Mouse (Mus musculus) MEL (cell line): ENCODE results near the gene Prpf8. TPM values are rescaled to one million over a fixed set of nuclear protein-coding genes. Genes with fewer than 3 reads are reported as not detected.
A peak's percentile ranks its signal among the peaks of the same experiment; 100 is the strongest.

Experiments used
- DNase-seq: peaks from one replicate; pipeline ENCODE4 v3.0.0; 2011; ENCODE audit warnings: low read depth, low spot score
- H3K27ac ChIP-seq: 2 replicates; pipeline ENCODE4 v1.5.1; 2012; ENCODE audit warnings: low read depth, mild to moderate bottlenecking, control low read depth, low read length, moderate library complexity; ENCODE audit not compliant: control insufficient read depth
- H3K27me3 ChIP-seq, 2 experiments: fragments of 150-350 bp in 1 of 2; sonication (generic) in 1 of 2; 2 replicates each; pipeline ENCODE4 v1.6.1; 2012; ENCODE audit warnings: low read length in 2 of 2, mild to moderate bottlenecking in 2 of 2, improper control_type of control experiment in 1 of 2, moderate library complexity in 1 of 2; ENCODE audit not compliant: insufficient read depth in 2 of 2, control insufficient read depth in 1 of 2
- H3K36me3 ChIP-seq, 2 experiments: 2 replicates each; pipeline ENCODE4 v1.6.1; 2012 to 2014; ENCODE audit warnings: low read length in 2 of 2, improper control_type of control experiment in 1 of 2, inconsistent platforms in 1 of 2, mild to moderate bottlenecking in 1 of 2; ENCODE audit not compliant: insufficient read depth in 2 of 2, control insufficient read depth in 1 of 2
- H3K4me1 ChIP-seq, 2 experiments: fragments of 150-350 bp in 1 of 2; sonication (generic) in 1 of 2; 2 replicates each; pipeline ENCODE4 v1.6.1; 2012; ENCODE audit warnings: low read length in 2 of 2, improper control_type of control experiment in 1 of 2, mild to moderate bottlenecking in 1 of 2; ENCODE audit not compliant: insufficient read depth in 2 of 2, control insufficient read depth in 1 of 2
- H3K4me3 ChIP-seq, 2 experiments: fragments of 150-350 bp in 1 of 2; sonication (generic) in 1 of 2; 2 replicates each; pipeline ENCODE4 v1.5.1; 2012; ENCODE audit warnings: low read depth in 2 of 2, low read length in 2 of 2, mild to moderate bottlenecking in 2 of 2, moderate library complexity in 2 of 2, control low read depth in 1 of 2, improper control_type of control experiment in 1 of 2; ENCODE audit not compliant: control insufficient read depth in 1 of 2, insufficient read depth in 1 of 2
- H3K79me2 ChIP-seq: 2 replicates; pipeline ENCODE4 v1.6.1; 2012; ENCODE audit warnings: mild to moderate bottlenecking, low read length, moderate library complexity; ENCODE audit not compliant: control insufficient read depth, poor library complexity, insufficient read depth
- H3K9ac ChIP-seq: 2 replicates; pipeline ENCODE4 v1.6.1; 2012; ENCODE audit warnings: low read depth, mild to moderate bottlenecking, control low read depth, low read length, moderate library complexity; ENCODE audit not compliant: control insufficient read depth, poor library complexity, severe bottlenecking
- H3K9me3 ChIP-seq: fragments of 150-350 bp; sonication (generic); replicated peaks from 2 replicates; pipeline ENCODE4 v1.6.1; 2012; ENCODE audit warnings: mild to moderate bottlenecking, low read length, improper control_type of control experiment, moderate library complexity; ENCODE audit not compliant: insufficient read depth
- CHD1 ChIP-seq: IDR thresholded peaks from 2 replicates; pipeline ENCODE4 v1.6.1; 2012; ENCODE audit warnings: low read depth, mild to moderate bottlenecking, inconsistent platforms, low read length, improper control_type of control experiment
- ELF1 ChIP-seq: IDR thresholded peaks from 2 replicates; pipeline ENCODE4 v1.6.1; 2014; ENCODE audit warnings: low read depth, mild to moderate bottlenecking, inconsistent platforms, low read length, improper control_type of control experiment, moderate library complexity
- EP300 ChIP-seq, 2 experiments: IDR thresholded peaks; 2 replicates each; pipeline ENCODE4 v1.6.1; 2011; ENCODE audit warnings: improper control_type of control experiment in 2 of 2, low read length in 2 of 2, low read depth in 1 of 2, mild to moderate bottlenecking in 1 of 2
- HCFC1 ChIP-seq: IDR thresholded peaks from 2 replicates; pipeline ENCODE4 v1.6.1; 2012; ENCODE audit warnings: low read depth, mild to moderate bottlenecking, inconsistent platforms, low read length, improper control_type of control experiment, moderate library complexity
- JUND ChIP-seq: IDR thresholded peaks from 2 replicates; pipeline ENCODE4 v1.6.1; 2011; ENCODE audit warnings: low read depth, mild to moderate bottlenecking, improper control_type of control experiment, low read length
- MAFK ChIP-seq: IDR thresholded peaks from 2 replicates; pipeline ENCODE4 v1.6.1; 2011; ENCODE audit warnings: low read depth, mild to moderate bottlenecking, low read length, improper control_type of control experiment, borderline replicate concordance
- MAX ChIP-seq: IDR thresholded peaks from 2 replicates; pipeline ENCODE4 v1.6.1; 2011; ENCODE audit warnings: low read length, improper control_type of control experiment
- MAZ ChIP-seq: IDR thresholded peaks from 2 replicates; pipeline ENCODE4 v1.6.1; 2012; ENCODE audit warnings: low read depth, mild to moderate bottlenecking, inconsistent platforms, low read length, improper control_type of control experiment
- MEF2A ChIP-seq: IDR thresholded peaks from 2 replicates; pipeline ENCODE4 v1.6.1; 2014; ENCODE audit warnings: low read depth, mild to moderate bottlenecking, inconsistent platforms, low read length, improper control_type of control experiment; ENCODE audit not compliant: poor library complexity, insufficient replicate concordance, severe bottlenecking; ENCODE audit errors: extremely low read depth
- MXI1 ChIP-seq: IDR thresholded peaks from 2 replicates; pipeline ENCODE4 v1.6.1; 2011; ENCODE audit warnings: mild to moderate bottlenecking, low read depth, low read length, improper control_type of control experiment
- MYB ChIP-seq: IDR thresholded peaks from 2 replicates; pipeline ENCODE4 v1.6.1; 2011; ENCODE audit warnings: mild to moderate bottlenecking, low read depth, low read length, improper control_type of control experiment
- NRF1 ChIP-seq: IDR thresholded peaks from 2 replicates; pipeline ENCODE4 v1.6.1; 2014; ENCODE audit warnings: low read depth, mild to moderate bottlenecking, inconsistent platforms, low read length, improper control_type of control experiment, moderate library complexity; ENCODE audit not compliant: poor library complexity, insufficient read depth, severe bottlenecking
- POLR2A ChIP-seq, 2 experiments: IDR thresholded peaks; 2 replicates each; pipeline ENCODE4 v1.6.1; 2011 to 2012; ENCODE audit warnings: low read length in 2 of 2, mild to moderate bottlenecking in 2 of 2, control low read depth in 1 of 2, improper control_type of control experiment in 1 of 2, low read depth in 1 of 2, moderate library complexity in 1 of 2; ENCODE audit not compliant: control insufficient read depth in 1 of 2, insufficient read depth in 1 of 2, poor library complexity in 1 of 2
- POLR2AphosphoS2 ChIP-seq: IDR thresholded peaks from 2 replicates; pipeline ENCODE4 v1.6.1; 2011; ENCODE audit warnings: low read length, improper control_type of control experiment
- RCOR1 ChIP-seq: IDR thresholded peaks from 2 replicates; pipeline ENCODE4 v1.6.1; 2012; ENCODE audit warnings: low read depth, mild to moderate bottlenecking, inconsistent platforms, low read length, improper control_type of control experiment
- SMC3 ChIP-seq: IDR thresholded peaks from 2 replicates; pipeline ENCODE4 v1.6.1; 2011; ENCODE audit warnings: low read depth, low read length, improper control_type of control experiment
- TBP ChIP-seq: IDR thresholded peaks from 2 replicates; pipeline ENCODE4 v1.8.0; 2011; ENCODE audit warnings: low read depth, low read length, improper control_type of control experiment
- UBTF ChIP-seq: IDR thresholded peaks from 2 replicates; pipeline ENCODE4 v1.6.1; 2012; ENCODE audit warnings: low read depth, mild to moderate bottlenecking, inconsistent platforms, low read length, improper control_type of control experiment, moderate library complexity, borderline replicate concordance; ENCODE audit not compliant: insufficient read depth
- USF1 ChIP-seq: IDR thresholded peaks from 2 replicates; pipeline ENCODE4 v1.6.1; 2014; ENCODE audit warnings: low read depth, mild to moderate bottlenecking, inconsistent platforms, low read length, improper control_type of control experiment, moderate library complexity
- USF2 ChIP-seq, 2 experiments: IDR thresholded peaks; 2 replicates each; pipeline ENCODE4 v1.6.1; 2011 to 2012; ENCODE audit warnings: improper control_type of control experiment in 2 of 2, low read length in 2 of 2, borderline replicate concordance in 1 of 2, inconsistent platforms in 1 of 2, low read depth in 1 of 2, mild to moderate bottlenecking in 1 of 2; ENCODE audit not compliant: insufficient read depth in 1 of 2
- ZNF384 ChIP-seq: IDR thresholded peaks from 2 replicates; pipeline ENCODE4 v1.6.1; 2012; ENCODE audit warnings: low read depth, mild to moderate bottlenecking, inconsistent platforms, low read length, improper control_type of control experiment
- polyA plus RNA-seq, 2 experiments: library from polyadenylated mRNA; stranded (reverse) in 1 of 2; unstranded in 1 of 2; fragments of >175 nt in 1 of 2; fragments of >200 nt in 1 of 2; gene quantifications; 2 replicates each; pipeline versions ENCODE4 v1.2.1 to v1.2.4; 2012; ENCODE audit warnings: low replicate concordance in 2 of 2, low read depth in 1 of 2; ENCODE audit not compliant: insufficient read length in 2 of 2, insufficient read depth in 1 of 2, missing spikeins in 1 of 2
- total RNA-seq: library from RNA; depleted of rRNA; stranded (reverse); fragments of 300-350 nt; gene quantifications from 2 replicates; pipeline ENCODE4 v1.2.3, GENCODE M21; 2012

The Prpf8 gene
- total and polyA plus RNA-seq, 3 experiments = 214 to 644 (median 276) TPM

- H3K36me3 ChIP-seq = peaks cover 20 to 33% of the 10 kb centered on the region in 2 experiments
- peaks cover 5 to 8% of the 10 kb centered on the region in 2 experiments; a peak in 3 of 4 replicates for H3K4me1 ChIP-seq
- peak overlapping the region; percentile 80 for H3K27ac ChIP-seq
- peak overlapping the region; percentile 92 to 97 for H3K4me3 ChIP-seq
- TF ChIP-seq SMC3 = no peak
- no peak for TF ChIP-seq POLR2A (IDR thresholded peaks at IDR 0.05; ENCODE audit: control insufficient read depth in 1 of 2, insufficient read depth in 1 of 2, low read depth in 1 of 2, low read length in 2 of 2, poor library complexity in 1 of 2)
- TF ChIP-seq TBP = 0 out of 2 replicates have a peak, but pooled peaks have one; percentile 11
- H3K27me3 ChIP-seq = no peaks in the 10 kb centered on the region
- peak overlapping the region; percentile 96 for H3K9ac ChIP-seq
- peaks cover 30% of the 10 kb centered on the region for H3K79me2 ChIP-seq
- H3K9me3 ChIP-seq = no peaks in the 10 kb centered on the region
- peak; percentile 53 for DNase-seq
These were observed 880 bp downstream of the Prpf8 start for GRCm38 (mm10) chr11:75487496-75487895.

DNA sequence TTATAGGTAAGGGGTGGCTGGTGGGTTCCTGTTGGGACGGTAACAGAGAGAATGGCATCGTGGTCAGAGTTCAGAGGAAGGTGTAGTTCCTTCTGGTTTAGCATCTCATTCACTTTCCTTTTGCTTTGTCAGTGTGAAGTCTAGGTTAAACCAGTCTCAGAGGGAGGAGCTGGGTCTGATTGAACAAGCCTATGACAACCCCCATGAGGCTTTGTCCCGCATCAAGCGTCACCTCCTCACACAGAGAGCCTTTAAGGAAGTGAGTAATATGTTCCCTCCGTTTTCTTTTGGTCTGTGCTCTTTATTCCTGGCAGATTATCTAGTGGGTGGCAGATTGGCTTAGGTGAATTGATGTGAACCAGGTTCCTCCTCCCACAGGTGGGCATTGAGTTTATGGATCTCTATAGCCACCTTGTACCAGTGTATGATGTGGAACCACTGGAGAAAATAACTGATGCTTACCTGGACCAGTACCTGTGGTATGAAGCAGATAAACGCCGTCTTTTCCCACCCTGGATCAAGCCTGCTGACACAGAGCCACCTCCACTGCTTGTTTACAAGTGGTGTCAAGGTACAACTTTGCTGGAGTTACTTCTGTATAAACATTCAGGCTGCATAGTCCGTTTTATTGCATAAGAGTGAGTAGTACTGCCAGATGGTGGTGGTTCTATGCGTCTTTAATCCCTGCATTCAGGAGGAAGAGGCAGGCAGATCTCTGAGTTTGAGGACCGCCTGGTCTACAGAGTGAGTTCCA lies 7.9 kb downstream of the Prpf8 start:
- TF ChIP-seq POLR2AphosphoS2 = no peak
- no peak for TF ChIP-seq MXI1
- TF ChIP-seq CHD1 = no peak
- no peak for TF ChIP-seq EP300 (IDR thresholded peaks at IDR 0.05; ENCODE audit: low read depth in 1 of 2, low read length in 2 of 2)
- TF ChIP-seq HCFC1 = no peak
- TF ChIP-seq USF1 = no peak
- no peak for TF ChIP-seq MAZ
- no peak for TF ChIP-seq MAFK
- TF ChIP-seq UBTF = no peak
- no peak for TF ChIP-seq MYB
- no peak for TF ChIP-seq ELF1
- no peak for TF ChIP-seq RCOR1
- TF ChIP-seq ZNF384 = no peak
- TF ChIP-seq JUND = no peak
- TF ChIP-seq MEF2A = no peak
- no peak for TF ChIP-seq USF2 (IDR thresholded peaks at IDR 0.05; ENCODE audit: borderline replicate concordance in 1 of 2, insufficient read depth in 1 of 2, low read depth in 1 of 2, low read length in 2 of 2)
- no peak for TF ChIP-seq MAX
- no peak for TF ChIP-seq SMC3
- no peak for TF ChIP-seq NRF1
- no peak overlapping the region for H3K9ac ChIP-seq
- no peaks in the 10 kb centered on the region for H3K9me3 ChIP-seq
- no peak overlapping the region for H3K4me3 ChIP-seq
- H3K36me3 ChIP-seq = peaks cover 0 to 82% of the 10 kb centered on the region in 2 experiments; a peak in 2 of 4 replicates
- H3K27ac ChIP-seq = no peak overlapping the region
- H3K4me1 ChIP-seq = no peaks in the 10 kb centered on the region
- H3K27me3 ChIP-seq = no peaks in the 10 kb centered on the region
- H3K79me2 ChIP-seq = peaks cover 3% of the 10 kb centered on the region; the same call in 1 of the 2 replicates
- no peak for DNase-seq
